Mouse (Mus musculus) stomach, embryonic 14.5 days (tissue): ENCODE measurements around the gene Arl14ep. TPM values are rescaled to one million over a fixed set of nuclear protein-coding genes. Genes with fewer than 3 reads are reported as not detected.

Experiments
- ATAC-seq: fragments of 200-750 bp; cut with Nextera tagmentation; 2 replicates; pipeline ENCODE4 v1.8.0; 2017; ENCODE audit warnings: low read depth, moderate TSS enrichment; ENCODE audit not compliant: insufficient number of reproducible peaks, insufficient read depth, low FRiP score
- H3K27ac ChIP-seq: fragments of 300-500 bp; sonication (generic); 2 replicates; pipeline ENCODE4 v1.5.1; 2014; ENCODE audit warnings: mild to moderate bottlenecking, low read length, moderate library complexity, mixed read lengths
- H3K27me3 ChIP-seq: fragments of 300-500 bp; sonication (generic); 2 replicates; pipeline ENCODE4 v1.6.1; 2014; ENCODE audit warnings: low read length, control low read depth, mixed read lengths; ENCODE audit not compliant: control insufficient read depth, insufficient read depth
- H3K36me3 ChIP-seq: fragments of 300-500 bp; sonication (generic); 2 replicates; pipeline ENCODE4 v1.6.1; 2014; ENCODE audit warnings: mild to moderate bottlenecking, control low read depth, low read length, moderate library complexity, mixed read lengths; ENCODE audit not compliant: control insufficient read depth, insufficient read depth
- H3K4me1 ChIP-seq: fragments of 300-500 bp; sonication (generic); 2 replicates; pipeline ENCODE4 v1.6.1; 2014; ENCODE audit warnings: low read length, control low read depth, mixed read lengths; ENCODE audit not compliant: control insufficient read depth, insufficient read depth
- H3K4me2 ChIP-seq: fragments of 300-500 bp; sonication (generic); replicated peaks from 2 replicates; pipeline ENCODE4 v1.6.1; 2014; ENCODE audit warnings: low read depth, low read length, control low read depth
- H3K4me3 ChIP-seq: fragments of 300-500 bp; sonication (generic); 2 replicates; pipeline ENCODE4 v1.5.1; 2014; ENCODE audit warnings: low read depth, low read length, control low read depth
- H3K9ac ChIP-seq: fragments of 300-500 bp; sonication (generic); replicated peaks from 2 replicates; pipeline ENCODE4 v1.6.1; 2014; ENCODE audit warnings: low read depth, mild to moderate bottlenecking, control low read depth, low read length, moderate library complexity, mixed read lengths
- H3K9me3 ChIP-seq: fragments of 300-500 bp; sonication (generic); 2 replicates; pipeline ENCODE4 v1.6.1; 2016; ENCODE audit warnings: low read depth, low read length, control low read depth; ENCODE audit not compliant: control insufficient read depth
- WGBS: fragments of 180-500 bp; shearing (Covaris S2); extraction: QIAGEN DNeasy Blood & Tissue Kit; methylation state at CpG from one replicate; pipeline ENCODE4 v1.1.7; 2014; 5-methylcytosine and 5-hydroxymethylcytosine counted together
- polyA plus RNA-seq: library from polyadenylated mRNA; unstranded; fragments of >200 nt; fragmentation: Nextera tagmentation; extraction: Ambion mirVana; gene quantifications from 2 replicates; pipeline ENCODE4 v1.2.1, GENCODE M21; 2014

Arl14ep gene
- polyA plus RNA-seq, 1 experiment from 2014 or later, result 50.1 TPM

DNA sequence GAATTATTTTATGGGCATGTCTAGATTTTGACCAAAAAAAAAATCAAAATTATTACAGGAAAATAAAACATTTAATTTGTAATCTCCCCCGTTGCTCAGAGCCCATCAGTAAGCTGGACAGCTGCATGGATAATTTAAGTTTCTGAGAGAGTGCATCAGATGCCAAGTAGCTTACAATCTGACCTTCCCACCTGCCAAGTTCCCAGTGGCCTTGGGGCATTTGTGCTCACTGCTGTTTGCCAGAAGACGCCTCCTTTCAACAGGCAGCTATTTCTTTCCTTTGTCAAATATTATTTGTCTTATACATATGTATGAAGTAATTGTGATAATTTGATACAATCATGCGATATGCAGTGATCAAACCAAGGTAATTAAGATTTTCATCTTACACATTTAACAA is 44.3 kb downstream of the Arl14ep start:
- H3K27ac ChIP-seq, result no peak overlapping the region
- no peak overlapping the region for H3K4me3 ChIP-seq
- H3K27me3 ChIP-seq, result no peaks in the 10 kb centered on the region
- WGBS, result 74% methylated on average over 3 of the region's 3 CpGs
- no peaks in the 10 kb centered on the region for H3K9me3 ChIP-seq
- H3K4me2 ChIP-seq, result no peak overlapping the region
- no peaks in the 10 kb centered on the region for H3K4me1 ChIP-seq
- no peaks in the 10 kb centered on the region for H3K36me3 ChIP-seq
- no peak overlapping the region for H3K9ac ChIP-seq
- no peak for ATAC-seq

Other genes with a start within 250 kb of the Arl14ep start
- gene Fshb, start 85.2 kb upstream of the Arl14ep start, polyA plus RNA-seq, result not detected in 2 replicates